Mouse (Mus musculus): ENCODE data around the gene Gm3411. TPM values are rescaled to one million over a fixed set of nuclear protein-coding genes. Genes with fewer than 3 reads are reported as not detected.
"Not testable (repeated sequence)": the region's sequence is repeated elsewhere in the genome, so short reads cannot be mapped to it uniquely, and the experiment has no call there.

Gene Gm3411
- polyA plus RNA-seq (2014; fragmentation: Nextera tagmentation; extraction: Ambion mirVana): 1.7 and 1.9 TPM in 2 replicates

DNA sequence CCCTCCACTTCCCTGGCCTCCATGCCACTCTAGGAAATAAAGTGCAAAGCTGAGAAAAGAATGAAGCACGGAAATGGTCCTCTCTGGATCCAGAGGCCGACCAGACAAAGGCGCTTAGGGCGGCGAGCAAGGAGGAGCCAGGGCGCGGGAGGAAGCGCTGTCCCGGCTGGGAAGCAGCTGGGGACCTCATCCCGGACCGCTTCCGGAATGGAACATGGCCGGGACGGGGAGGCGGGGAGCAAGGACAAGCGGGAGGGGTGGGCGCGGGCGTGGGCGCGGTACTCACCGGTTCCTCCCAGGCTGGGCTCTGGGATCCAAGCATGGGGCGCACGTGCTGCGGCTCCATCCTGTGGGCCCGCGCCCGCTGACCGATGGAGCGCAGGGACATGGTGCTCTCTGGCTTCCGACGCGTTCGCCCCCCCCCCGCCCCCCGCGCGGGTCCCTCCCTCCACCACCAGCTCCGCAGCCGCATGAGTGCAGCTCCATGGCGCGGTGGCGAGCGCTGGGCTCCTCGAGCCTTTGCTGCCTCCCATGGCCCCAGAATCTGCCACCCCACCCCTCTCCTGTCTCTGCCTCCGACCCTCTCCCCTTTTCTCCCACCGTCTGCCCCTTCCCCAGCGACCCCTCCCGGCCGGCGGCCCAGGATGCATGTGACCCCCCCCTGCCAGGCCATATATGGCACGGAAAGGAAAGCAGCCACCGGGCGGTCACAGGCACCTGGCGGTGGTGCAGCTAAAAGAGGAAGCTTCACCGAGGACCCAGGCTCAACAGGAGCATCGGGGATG is at the start of gene Gm3411:
TSS of gene Gm3411 (minus strand) at position 320 of the 785 bp plus-strand sequence.
- WGBS: under 1% methylated on average over 31 of the region's 57 CpGs
- peak within 1 kb of the TSS; percentile 41 for H3K9ac ChIP-seq (ENCODE audit: low read length)
- H3K4me1 ChIP-seq (ENCODE audit: control insufficient read depth, insufficient read depth, low read length); H3K27ac ChIP-seq (ENCODE audit: low read depth, low read length); H3K27me3 ChIP-seq (ENCODE audit: control insufficient read depth, insufficient read depth, low read length); ATAC-seq (ENCODE audit: insufficient read depth, low FRiP score, low TSS enrichment); H3K36me3 ChIP-seq (ENCODE audit: control insufficient read depth, insufficient read depth, low read length); H3K9me3 ChIP-seq (ENCODE audit: control insufficient read depth, low read length): not testable (repeated sequence)
- peak within 1 kb of the TSS; percentile 55 for H3K4me2 ChIP-seq (ENCODE audit: low read depth)
- peak within 1 kb of the TSS; percentile 38 for H3K4me3 ChIP-seq (ENCODE audit: low read depth, low read length)
- peak; percentile 70 for DNase-seq (ENCODE audit: low spot score)

DNA sequence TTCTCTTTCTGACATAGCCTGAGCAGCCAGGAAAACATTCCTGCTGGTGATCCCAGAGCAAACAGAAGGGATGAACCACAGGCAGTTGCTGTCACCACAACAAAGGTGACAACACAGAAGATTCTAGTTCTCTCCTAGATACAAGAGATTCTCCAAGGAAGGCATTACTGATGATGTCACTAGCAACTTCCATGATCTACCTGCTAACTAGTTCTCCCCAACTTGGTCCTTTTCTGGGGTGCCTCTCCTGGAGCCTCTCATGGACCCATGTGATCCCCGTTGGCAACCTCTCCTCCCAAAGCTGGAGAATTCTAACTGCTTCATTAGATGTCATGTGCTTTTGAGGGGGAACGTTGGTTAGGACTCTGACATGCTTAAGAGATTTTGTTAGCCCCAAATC is 17.7 kb upstream of the Gm3411 start, which contains the start of gene Gm21103:
TSS of gene Gm21103 (minus strand) at position 101 of the 400 bp plus-strand sequence.
- not testable (repeated sequence) for H3K9me3 ChIP-seq (ENCODE audit: control insufficient read depth, low read length); H3K27ac ChIP-seq (ENCODE audit: low read depth, low read length); H3K4me1 ChIP-seq (ENCODE audit: control insufficient read depth, insufficient read depth, low read length); DNase-seq (ENCODE audit: low spot score); H3K9ac ChIP-seq (ENCODE audit: low read length); H3K36me3 ChIP-seq (ENCODE audit: control insufficient read depth, insufficient read depth, low read length); H3K4me2 ChIP-seq (ENCODE audit: low read depth); ATAC-seq (ENCODE audit: insufficient read depth, low FRiP score, low TSS enrichment); H3K27me3 ChIP-seq (ENCODE audit: control insufficient read depth, insufficient read depth, low read length); H3K4me3 ChIP-seq (ENCODE audit: low read depth, low read length)
- WGBS: 81% methylated on average over 2 of the region's 2 CpGs

DNA sequence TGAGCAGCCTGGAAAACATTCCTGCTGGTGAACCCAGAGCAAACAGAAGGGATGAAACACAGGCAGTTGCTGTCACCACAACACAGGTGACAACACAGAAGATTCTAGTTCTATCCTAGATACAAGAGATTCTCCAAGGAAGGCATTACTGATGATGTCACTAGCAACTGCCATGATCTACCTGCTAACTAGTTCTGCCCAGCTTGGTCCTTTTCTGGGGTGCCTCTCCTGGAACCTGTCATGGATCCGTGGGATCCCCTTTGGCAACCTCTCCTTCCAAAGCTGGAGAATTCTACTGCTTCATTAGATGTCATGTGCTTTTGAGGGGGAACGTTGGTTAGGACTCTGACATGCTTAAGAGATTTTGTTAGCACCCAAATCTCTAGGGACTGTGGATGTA is 67.9 kb downstream of the Gm3411 start, which contains the start of gene Gm21560:
TSS of gene Gm21560 (minus strand) at position 101 of the 400 bp plus-strand sequence.
- not testable (repeated sequence) for H3K4me2 ChIP-seq (ENCODE audit: low read depth); ATAC-seq (ENCODE audit: insufficient read depth, low FRiP score, low TSS enrichment); DNase-seq (ENCODE audit: low spot score); H3K4me3 ChIP-seq (ENCODE audit: low read depth, low read length); H3K4me1 ChIP-seq (ENCODE audit: control insufficient read depth, insufficient read depth, low read length); H3K27me3 ChIP-seq (ENCODE audit: control insufficient read depth, insufficient read depth, low read length); H3K27ac ChIP-seq (ENCODE audit: low read depth, low read length); H3K9me3 ChIP-seq (ENCODE audit: control insufficient read depth, low read length); H3K36me3 ChIP-seq (ENCODE audit: control insufficient read depth, insufficient read depth, low read length); H3K9ac ChIP-seq (ENCODE audit: low read length)
- WGBS: 88% methylated on average over 1 of the region's 2 CpGs

Other genes with a start within 250 kb of the Gm3411 start
- gene Gm6337, start 229.0 kb downstream of the Gm3411 start, polyA plus RNA-seq (2014; fragmentation: Nextera tagmentation; extraction: Ambion mirVana): not detected in 2 replicates
- 0.82 and 1.4 TPM in 2 replicates for gene Gm8206, start 193.3 kb downstream of the Gm3411 start, polyA plus RNA-seq (2014; fragmentation: Nextera tagmentation; extraction: Ambion mirVana)
- 2.7 and 3.1 TPM in 2 replicates for gene Gm3468, start 178.6 kb downstream of the Gm3411 start, polyA plus RNA-seq (2014; fragmentation: Nextera tagmentation; extraction: Ambion mirVana)
- not detected in 2 replicates for gene Gm3476, start 161.4 kb downstream of the Gm3411 start, polyA plus RNA-seq (2014; fragmentation: Nextera tagmentation; extraction: Ambion mirVana)
- not detected in 2 replicates for gene Gm21560, start 68.0 kb downstream of the Gm3411 start, polyA plus RNA-seq (2014; fragmentation: Nextera tagmentation; extraction: Ambion mirVana)
- not detected in 2 replicates for gene Gm21103, start 17.6 kb upstream of the Gm3411 start, polyA plus RNA-seq (2014; fragmentation: Nextera tagmentation; extraction: Ambion mirVana)
- not detected in 2 replicates for gene Gm3618, start 56.4 kb upstream of the Gm3411 start, polyA plus RNA-seq (2014; fragmentation: Nextera tagmentation; extraction: Ambion mirVana)
- gene Gm16440, start 103.1 kb upstream of the Gm3411 start, polyA plus RNA-seq (2014; fragmentation: Nextera tagmentation; extraction: Ambion mirVana): not detected in 2 replicates
- 1.5 and 1.8 TPM in 2 replicates for gene Gm3591, start 125.2 kb upstream of the Gm3411 start, polyA plus RNA-seq (2014; fragmentation: Nextera tagmentation; extraction: Ambion mirVana)
- gene Gm3594, start 157.4 kb upstream of the Gm3411 start, polyA plus RNA-seq (2014; fragmentation: Nextera tagmentation; extraction: Ambion mirVana): not detected in 2 replicates